Mouse (Mus musculus): Measurements from ENCODE around the gene Rgs6.

Rgs6 gene

GRCm38 (mm10) chr12:83131405-83131804 is 543.3 kb downstream of the Rgs6 start:
- DNase-seq (ENCODE audit: low spot score in 2 of 2): no peak

GRCm38 (mm10) chr12:83133827-83134226 is 545.7 kb downstream of the Rgs6 start:
- no peak for DNase-seq (ENCODE audit: low spot score in 2 of 2)

- no peak for DNase-seq (ENCODE audit: low spot score in 2 of 2)
Measured at GRCm38 (mm10) chr12:83136031-83136430, 547.9 kb downstream of the Rgs6 start.

- DNase-seq (ENCODE audit: low spot score in 2 of 2): no peak
Measured at GRCm38 (mm10) chr12:83136460-83136859, 548.4 kb downstream of the Rgs6 start.

GRCm38 (mm10) chr12:83137001-83137400 is 548.9 kb downstream of the Rgs6 start:
- no peak for DNase-seq (ENCODE audit: low spot score in 2 of 2)

GRCm38 (mm10) chr12:83141164-83141563 is 553.1 kb downstream of the Rgs6 start:
- no peak for DNase-seq (ENCODE audit: low spot score in 2 of 2)

GRCm38 (mm10) chr12:83142507-83142906 is 554.4 kb downstream of the Rgs6 start:
- no peak for DNase-seq (ENCODE audit: low spot score in 2 of 2)

- DNase-seq (ENCODE audit: low spot score in 2 of 2): no peak
Measured at GRCm38 (mm10) chr12:83143071-83143470, 555.0 kb downstream of the Rgs6 start.

GRCm38 (mm10) chr12:83143574-83143973 is 555.5 kb downstream of the Rgs6 start:
- no peak for DNase-seq (ENCODE audit: low spot score in 2 of 2)

- no peak for DNase-seq (ENCODE audit: low spot score in 2 of 2)
Measured at GRCm38 (mm10) chr12:83145074-83145473, 557.0 kb downstream of the Rgs6 start.

- DNase-seq (ENCODE audit: low spot score in 2 of 2): no peak
Measured at GRCm38 (mm10) chr12:83145902-83146301, 557.8 kb downstream of the Rgs6 start.

- DNase-seq (ENCODE audit: low spot score in 2 of 2): no peak
Measured at GRCm38 (mm10) chr12:83146917-83147316, 558.8 kb downstream of the Rgs6 start.

GRCm38 (mm10) chr12:83150030-83150429 is 561.9 kb downstream of the Rgs6 start:
- no peak for DNase-seq (ENCODE audit: low spot score in 2 of 2)

- no peak for DNase-seq (ENCODE audit: low spot score in 2 of 2)
Measured at GRCm38 (mm10) chr12:83150813-83151212, 562.7 kb downstream of the Rgs6 start.

- no peak for DNase-seq (ENCODE audit: low spot score in 2 of 2)
Measured at GRCm38 (mm10) chr12:83151474-83151873, 563.4 kb downstream of the Rgs6 start.

GRCm38 (mm10) chr12:83160211-83160610 is 572.1 kb downstream of the Rgs6 start:
- no peak for DNase-seq (ENCODE audit: low spot score in 2 of 2)

GRCm38 (mm10) chr12:83160700-83161099 is 572.6 kb downstream of the Rgs6 start:
- DNase-seq (ENCODE audit: low spot score in 2 of 2): no peak

- DNase-seq (ENCODE audit: low spot score in 2 of 2): no peak
Measured at GRCm38 (mm10) chr12:83163721-83164120, 575.6 kb downstream of the Rgs6 start.

GRCm38 (mm10) chr12:83165058-83165457 is 577.0 kb downstream of the Rgs6 start:
- no peak for DNase-seq (ENCODE audit: low spot score in 2 of 2)

GRCm38 (mm10) chr12:83168310-83168709 is 580.2 kb downstream of the Rgs6 start:
- DNase-seq (ENCODE audit: low spot score in 2 of 2): no peak

GRCm38 (mm10) chr12:83169495-83170209 is 581.6 kb downstream of the Rgs6 start:
- DNase-seq (ENCODE audit: low spot score in 2 of 2): no peak

- DNase-seq (ENCODE audit: low spot score in 2 of 2): no peak
Measured at GRCm38 (mm10) chr12:83178770-83179169, 590.7 kb downstream of the Rgs6 start.

- DNase-seq (ENCODE audit: low spot score in 2 of 2): no peak
Measured at GRCm38 (mm10) chr12:83179860-83180259, 591.8 kb downstream of the Rgs6 start.

- no peak for DNase-seq (ENCODE audit: low spot score in 2 of 2)
Measured at GRCm38 (mm10) chr12:83180561-83180960, 592.5 kb downstream of the Rgs6 start.
